Mouse (Mus musculus) thymus, postnatal 10 days (tissue): ENCODE data around the gene AB124611.
"Not testable (repeated sequence)": the region's sequence is repeated elsewhere in the genome, so short reads cannot be mapped to it uniquely, and the experiment has no call there.

Experiments used
- DNase-seq, 2 experiments: peaks; one replicate each; pipeline ENCODE4 v3.0.0; 2021; ENCODE audit warnings: low spot score in 2 of 2

AB124611 gene

DNA sequence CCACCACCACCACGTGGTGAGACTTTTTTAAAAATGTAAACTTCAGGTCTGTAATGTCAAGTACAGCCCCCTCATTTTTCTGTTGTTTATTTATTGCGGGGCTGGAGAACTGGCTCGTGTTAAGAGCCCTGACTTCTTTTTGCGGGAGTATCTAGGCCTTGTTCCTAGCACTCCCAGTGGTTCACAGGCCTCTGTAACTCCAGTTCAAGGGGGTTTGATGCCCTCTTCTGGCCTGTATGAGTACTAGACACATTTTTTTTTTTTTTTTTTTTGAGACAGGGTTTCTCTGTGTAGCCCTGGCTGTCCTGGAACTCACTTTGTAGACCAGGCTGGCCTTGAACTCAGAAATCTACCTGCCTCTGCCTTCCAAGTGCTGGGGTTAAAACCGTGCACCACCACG lies 7.3 kb upstream of the AB124611 start:
- not testable (repeated sequence) for DNase-seq

DNA sequence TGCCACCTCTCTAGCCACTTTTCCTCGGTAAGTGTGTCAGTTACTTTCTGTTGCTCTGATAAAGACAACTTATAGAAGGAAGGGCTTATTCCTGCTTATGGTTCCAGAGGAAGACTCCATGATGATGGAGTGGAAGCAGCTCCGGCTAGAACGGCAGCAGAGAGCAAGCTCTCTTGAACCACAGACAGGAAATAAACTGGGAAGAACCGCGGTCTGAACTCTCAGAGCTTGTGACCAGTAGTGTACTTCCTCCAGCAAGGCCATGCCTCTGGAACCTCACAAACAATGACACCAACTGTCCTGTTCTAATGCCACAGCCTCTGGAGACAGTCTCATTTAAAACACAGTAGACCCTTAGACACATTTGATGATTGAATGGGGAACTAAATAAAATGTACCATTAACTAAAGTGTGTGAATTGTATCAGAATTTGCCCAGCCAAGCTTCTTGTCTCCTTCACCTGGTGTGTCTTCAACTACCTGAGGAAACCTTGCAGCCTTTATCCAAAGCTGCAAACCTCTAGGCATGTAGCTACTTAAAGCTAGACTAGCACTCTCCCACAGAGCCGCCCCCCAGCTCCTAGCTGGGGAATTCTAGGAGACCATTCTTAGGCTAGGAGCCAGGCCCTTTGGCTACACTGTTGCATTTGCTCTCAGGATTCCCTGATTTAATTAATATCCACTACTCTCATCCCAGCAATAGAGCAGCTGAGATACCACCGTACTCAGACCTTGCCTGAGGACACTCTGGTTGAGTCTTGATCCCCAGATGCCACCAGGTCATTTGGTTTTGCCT lies 637 bp upstream of the AB124611 start:
- no peak for DNase-seq

DNA sequence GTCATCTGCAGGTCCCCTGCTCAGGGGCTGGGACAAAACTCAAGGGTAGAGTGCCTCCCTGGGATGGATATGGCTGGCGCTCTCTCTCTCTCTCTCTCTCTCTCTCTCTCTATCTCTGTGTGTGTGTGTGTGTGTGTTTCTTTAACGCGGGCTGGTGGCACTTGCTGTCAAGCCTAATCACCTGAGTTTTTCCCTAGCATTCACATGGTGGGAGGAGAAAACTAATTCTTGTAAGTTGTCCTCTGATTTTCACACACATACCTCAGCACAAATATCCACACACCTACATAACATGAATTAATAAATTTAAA lies 613 bp downstream of the AB124611 start:
- no peak for DNase-seq

DNA sequence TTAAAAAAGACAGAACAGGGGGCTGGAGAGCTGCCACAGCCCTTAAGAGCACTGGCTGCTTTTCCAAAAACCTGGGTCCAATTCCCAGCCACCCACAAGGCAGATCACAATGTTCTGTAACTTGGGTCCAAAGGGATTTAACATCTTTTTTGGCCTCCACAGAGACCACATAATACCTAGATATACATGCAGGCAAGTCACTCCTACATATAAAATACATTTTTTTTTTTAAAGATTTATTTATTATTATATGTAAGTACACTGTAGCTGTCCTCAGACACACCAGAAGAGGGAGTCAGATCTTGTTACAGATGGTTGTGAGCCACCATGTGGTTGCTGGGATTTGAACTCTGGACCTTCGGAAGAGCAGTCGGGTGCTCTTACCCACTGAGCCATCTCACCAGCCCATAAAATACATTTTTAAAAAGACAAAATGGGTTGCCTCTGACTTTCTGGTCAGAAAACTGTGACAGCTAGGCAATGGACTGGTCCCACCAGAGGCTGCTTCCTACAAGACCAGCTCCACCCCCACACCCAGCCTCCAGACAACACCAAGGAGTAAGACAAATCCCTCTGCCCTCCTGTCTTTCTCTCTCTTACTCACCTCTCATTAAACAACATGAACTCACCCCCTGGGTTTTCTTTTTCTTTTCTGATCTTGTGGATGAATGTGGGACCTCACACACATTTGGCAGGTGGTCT lies 1.3 kb downstream of the AB124611 start:
- DNase-seq = no peak

DNA sequence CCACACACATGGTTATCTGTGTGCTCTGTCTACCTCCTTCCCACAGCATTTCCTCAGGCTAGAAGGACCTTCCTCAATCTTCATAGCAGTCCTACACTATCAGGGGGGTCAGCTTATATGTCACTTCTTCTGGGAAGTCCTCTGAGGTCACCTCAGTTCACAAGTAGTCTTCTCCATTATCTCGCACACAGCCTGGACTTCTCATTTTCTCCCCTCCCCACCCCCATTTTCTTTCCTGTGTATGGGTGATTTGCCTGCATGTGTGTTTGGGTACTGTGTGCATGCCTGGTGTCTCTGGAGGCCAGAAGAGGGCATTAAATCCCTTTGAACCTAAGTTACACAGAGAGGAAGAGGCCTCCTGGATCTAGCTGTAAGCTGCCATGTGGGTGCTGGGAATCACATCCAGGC lies 1.9 kb downstream of the AB124611 start:
- DNase-seq = no peak

DNA sequence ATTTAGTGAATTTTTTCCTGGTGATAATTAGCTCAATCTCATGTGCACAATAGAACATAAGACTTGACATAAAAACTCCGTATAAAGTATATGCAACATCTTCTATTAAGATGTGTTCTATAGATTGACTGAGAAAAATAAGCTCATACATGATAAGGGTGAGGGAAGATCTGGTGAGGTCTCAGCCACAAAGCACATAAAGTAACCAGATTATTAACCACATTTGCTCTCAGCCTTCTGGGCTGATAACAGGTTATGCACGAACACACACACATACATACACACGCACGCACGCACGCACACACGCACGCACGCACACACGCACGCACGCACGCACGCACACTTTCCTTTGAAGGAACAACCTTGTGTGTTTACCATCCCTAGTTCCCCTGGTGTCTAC lies 10.5 kb downstream of the AB124611 start:
- no peak for DNase-seq

DNA sequence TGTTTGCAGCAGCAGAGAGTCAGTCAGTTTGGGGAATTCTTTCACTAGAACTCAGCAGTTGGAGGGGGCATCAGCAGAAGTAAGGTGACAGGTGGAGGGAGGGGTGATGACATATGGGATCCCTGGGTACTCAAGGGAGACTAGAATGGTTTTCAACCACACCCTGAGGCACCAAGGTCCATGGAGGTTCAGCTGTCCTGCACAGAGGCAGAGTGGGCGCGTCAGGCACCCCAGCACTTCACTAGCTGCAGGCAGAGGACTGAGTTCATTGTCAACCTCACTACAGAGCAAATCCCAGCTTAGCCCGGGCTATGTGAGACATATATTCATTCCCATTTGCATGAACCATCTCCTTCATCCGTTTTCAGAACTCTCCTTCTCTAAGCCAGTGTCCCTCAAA lies 11.0 kb downstream of the AB124611 start:
- DNase-seq = no peak

DNA sequence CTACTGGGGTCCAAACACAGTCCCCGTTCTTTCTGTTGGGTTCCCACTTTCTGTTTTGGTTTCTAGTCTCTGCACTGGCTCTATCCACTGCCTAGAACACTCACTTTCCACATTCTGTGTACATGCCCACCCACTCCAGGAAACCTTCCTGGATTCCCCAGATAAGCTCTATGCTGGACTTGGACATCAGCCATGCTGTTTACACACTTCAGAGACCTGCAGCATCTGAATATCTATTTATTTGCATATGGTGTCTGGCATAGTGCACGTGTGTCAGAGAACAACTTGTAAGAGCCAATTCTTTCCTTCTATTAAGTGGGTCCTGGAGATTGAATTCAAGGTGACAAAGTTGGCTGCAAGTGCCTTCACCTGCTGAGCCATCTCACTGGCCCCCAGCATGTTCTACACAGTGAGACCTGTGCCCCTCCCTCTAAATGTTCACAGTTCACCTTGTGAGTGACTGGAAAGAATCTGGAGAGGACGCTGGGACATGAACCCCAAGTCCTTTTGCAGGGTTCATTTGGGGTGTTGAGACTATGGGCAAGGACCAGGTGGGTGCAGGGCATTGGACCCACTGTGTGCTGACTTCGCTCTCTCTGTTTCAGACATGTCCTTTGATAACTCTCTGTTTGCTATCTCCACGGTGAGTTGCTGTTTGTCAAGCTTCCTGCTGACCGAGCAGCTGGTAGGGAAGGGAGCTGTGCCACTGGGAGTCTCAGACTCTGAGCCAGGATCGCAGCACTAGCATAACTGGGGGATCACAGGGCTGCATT lies 14.2 kb downstream of the AB124611 start:
- DNase-seq = no peak

DNA sequence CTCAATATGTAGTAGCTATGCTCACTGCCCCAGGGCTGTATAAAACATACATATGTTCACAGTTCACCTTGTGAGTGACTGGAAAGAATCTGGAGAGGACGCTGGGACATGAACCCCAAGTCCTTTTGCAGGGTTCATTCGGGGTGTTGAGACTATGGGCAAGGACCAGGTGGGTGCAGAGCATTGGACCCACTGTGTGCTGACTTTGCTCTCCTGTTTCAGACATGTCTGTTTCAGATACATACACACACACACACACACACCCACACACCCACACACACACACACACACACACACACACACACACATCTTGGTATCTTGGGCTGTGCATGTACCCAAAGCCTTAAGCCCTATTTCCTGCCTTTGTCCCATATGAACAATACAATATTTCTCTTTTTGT lies 16.0 kb downstream of the AB124611 start:
- DNase-seq = not testable (repeated sequence)

DNA sequence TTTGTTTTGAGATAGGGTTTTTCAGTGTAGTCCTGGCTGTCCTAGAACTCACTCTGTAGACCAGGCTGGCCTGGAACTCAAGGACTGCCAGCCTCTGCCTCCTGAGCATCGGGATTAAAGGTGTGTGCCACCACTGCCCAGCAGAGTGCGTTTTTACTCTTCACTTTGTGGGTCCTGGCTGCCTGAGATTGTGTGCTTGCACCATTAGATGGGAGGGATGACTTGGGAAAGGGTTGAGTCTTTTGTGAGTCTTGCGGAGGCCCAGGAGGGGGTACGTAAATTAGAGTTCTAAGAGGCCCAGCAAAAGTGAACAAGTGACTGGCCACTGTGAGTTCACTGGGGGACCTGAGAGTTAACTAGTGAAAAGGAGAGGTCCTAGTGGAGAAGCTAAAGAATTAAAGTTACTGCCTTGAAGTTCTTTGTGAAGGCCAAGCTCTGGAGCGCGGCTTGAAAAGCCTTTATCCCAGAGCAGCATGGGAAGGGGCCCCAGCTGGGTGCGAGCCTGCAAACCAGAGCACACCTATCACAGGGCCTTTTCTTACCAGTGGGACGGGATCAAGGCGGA lies 19.5 kb downstream of the AB124611 start:
- DNase-seq = no peak

DNA sequence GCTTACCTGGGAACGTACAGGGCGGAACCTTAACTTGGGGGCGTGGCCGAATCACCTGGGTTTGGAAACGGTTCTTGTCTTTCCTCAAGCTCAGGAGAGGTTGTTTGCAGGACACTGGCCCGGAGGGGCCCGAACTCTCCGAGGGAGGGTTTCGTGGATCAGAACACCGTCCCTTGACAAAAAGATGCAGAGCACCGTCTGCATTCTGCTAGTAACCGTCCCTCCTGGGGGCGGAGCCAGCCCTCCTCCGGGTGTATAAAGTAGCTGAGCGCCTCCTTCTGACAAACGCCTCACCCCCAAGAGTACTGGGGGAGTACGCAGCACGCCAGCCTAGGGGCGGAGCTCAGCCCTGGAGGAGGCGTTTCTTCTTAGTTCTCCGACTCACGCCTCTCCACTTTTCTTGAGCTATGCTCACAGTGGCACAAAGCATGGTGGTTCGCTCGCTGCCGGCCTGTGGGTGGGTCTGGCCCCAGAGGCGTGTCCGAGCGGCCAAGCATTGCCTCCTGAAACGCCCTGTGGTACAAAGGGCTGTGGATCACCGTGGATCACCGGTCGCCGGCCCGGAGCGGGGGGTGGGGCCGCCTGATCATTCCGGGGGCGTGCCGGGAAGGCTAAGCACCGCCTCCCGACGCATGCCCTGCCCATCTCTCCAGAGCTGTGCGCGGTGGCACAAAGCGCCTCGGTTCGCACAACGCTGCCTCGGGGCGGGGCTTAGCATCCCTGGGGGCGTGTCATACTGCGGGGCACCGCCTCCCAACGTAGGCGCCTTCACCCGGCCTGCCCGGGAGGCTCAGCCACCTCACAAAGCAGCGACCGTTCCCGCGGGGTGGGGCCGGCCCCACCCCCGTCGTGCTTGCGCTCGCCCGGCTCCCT lies 20.2 kb downstream of the AB124611 start:
- DNase-seq = peak; percentile 99 to 100

DNA sequence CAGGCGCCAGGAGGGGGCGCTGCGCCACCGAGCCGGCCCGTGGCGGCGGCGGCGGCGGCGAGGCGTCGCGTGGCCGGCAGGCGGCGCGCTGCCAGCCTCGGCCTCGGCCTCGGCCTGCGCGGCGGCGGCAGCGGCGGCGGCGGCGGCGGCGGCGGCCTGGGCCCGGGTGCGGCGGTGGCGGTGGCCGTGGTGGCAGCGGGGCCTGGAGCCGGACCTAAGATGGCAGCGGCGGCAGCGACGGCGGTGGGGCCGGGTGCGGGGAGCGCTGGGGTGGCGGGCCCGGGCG lies 20.8 kb downstream of the AB124611 start, which contains the start of gene Carm1:
Gene Carm1 (plus strand): TSS at position 106 of the 286 bp plus-strand sequence.
- DNase-seq = peak; percentile 61 to 65

DNA sequence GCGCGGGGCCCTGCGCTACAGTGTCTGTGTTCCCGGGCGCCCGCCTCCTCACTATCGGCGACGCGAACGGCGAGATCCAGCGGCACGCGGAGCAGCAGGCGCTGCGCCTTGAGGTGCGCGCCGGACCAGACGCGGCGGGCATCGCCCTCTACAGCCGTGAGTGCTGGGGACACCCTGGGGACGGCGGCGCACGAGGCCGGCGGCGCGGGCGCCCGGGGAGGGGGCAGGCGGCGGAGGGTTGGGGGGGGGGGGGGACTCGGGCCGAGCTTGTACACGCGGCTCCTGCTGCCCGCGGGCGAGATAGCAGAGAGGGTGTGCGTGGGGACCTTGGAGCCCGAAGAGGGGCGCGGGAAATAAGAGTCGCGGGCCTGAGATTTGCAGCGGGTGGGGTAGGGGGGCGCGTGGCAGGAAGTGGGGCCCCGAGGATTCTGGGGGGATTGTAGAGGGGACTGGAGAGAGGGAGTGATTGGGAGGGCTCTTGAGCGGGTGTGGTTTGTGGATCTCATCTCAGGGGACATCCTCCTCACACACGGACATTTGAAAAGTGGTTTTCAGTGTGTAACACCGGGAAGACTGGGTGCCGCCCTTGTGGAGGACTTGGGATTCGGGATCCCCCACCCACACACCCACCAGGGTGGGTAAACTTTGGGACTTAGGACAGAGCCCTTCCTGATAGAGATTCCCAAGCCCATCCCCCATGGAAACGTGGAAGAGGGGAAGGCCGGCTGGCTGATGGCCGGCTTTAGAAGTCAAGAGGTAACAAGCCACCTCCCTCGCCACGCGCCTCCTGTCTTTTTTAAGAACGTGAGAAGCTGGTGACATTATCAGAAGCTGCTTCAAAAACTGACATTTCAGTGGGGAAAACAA lies 21.3 kb downstream of the AB124611 start:
- peak; percentile 47 to 51 for DNase-seq

DNA sequence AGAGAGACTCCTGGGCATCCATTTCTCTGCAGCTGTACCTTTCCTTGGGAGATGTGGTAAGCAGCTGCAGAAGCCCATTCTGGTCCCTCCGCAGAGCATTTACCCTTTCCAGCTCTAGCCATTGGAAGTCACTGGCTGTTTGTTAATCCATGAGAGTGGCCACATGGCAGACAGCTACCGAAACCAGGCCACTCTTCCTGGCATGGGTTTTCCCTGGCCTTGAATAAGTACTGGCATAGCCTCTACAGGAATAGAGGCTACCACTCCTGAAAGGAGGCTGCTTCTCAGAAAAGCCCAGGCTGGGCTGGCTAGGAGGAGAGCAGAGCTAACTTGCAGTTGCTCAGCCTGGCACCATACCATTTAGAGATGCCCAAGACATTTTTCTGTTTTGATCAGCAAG lies 25.1 kb downstream of the AB124611 start:
- no peak for DNase-seq

DNA sequence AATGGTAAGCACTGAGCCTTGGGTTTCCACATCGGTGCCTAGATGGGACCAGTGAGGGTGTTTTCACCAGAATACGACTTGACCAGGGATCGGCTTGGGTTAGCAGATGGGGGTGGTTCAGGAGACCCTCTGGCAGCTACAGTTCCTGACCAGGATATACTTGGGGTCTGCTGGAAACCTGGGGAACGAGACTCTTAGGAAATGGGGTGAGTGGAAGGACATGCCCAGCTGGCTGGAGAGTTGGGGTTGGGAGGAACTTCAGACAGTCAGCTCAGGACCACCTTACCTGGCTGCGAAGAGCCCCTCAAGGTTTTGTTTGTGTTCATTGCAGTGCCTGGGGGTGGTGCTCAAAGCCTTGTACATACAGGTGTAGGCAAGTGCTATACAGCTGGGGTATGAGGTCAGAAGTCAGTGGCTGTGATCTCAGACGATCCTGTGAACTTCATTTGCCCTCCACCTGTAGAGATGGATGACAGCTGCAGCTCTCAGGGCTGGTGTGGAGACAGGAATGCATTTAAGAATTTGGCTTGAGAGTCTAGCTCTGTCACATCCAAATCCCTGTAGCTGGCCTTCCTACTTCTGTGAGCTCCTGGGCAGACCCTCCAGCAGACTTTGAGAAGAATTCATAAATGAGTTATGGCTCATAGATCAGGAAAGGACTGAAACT lies 27.8 kb downstream of the AB124611 start:
- DNase-seq = no peak

DNA sequence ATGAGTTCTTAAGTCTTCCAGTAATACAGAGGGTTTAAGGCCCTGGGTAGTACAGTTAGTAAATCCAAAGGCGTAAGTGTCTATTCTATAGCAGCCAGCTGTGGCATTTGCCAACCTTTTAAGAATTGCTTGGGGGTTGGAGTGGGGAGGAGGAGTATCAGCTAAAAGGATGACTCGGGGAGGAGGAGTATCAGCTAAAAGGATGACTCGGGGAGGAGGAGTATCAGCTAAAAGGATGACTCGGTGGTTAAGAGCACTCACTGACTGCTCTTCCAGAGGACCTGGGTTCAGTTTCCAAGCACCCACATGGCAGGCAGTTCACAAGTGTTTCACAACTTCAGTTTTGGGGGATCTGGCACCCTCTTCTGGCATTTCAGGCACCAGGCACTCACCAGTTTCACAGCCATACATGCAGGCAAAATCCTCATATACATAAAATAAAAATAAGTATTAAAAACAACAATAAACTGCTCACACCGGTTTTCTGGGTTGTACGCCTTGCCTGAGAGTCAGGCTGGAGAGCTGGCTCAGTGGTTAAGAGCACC lies 29.3 kb downstream of the AB124611 start:
- DNase-seq = no peak

DNA sequence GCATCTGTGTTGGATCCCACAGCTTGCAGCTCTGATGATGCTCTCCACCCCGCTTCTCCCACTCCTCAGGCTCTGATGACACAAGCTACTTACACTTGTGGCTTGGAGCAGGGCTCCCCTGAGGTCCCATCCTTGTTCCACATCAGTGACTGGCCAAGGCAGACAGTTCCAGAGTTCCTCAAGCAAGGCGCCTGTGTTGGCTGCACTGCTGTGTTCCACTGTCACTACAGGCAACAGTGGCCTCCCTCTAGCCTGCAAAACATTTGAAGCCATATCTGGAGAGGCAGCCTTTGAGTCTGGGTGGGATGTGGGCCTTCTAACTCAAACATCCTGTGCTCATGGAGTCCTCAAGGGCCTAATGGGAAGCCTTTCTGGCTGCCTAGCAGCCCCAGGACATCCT lies 31.0 kb downstream of the AB124611 start:
- no peak for DNase-seq

DNA sequence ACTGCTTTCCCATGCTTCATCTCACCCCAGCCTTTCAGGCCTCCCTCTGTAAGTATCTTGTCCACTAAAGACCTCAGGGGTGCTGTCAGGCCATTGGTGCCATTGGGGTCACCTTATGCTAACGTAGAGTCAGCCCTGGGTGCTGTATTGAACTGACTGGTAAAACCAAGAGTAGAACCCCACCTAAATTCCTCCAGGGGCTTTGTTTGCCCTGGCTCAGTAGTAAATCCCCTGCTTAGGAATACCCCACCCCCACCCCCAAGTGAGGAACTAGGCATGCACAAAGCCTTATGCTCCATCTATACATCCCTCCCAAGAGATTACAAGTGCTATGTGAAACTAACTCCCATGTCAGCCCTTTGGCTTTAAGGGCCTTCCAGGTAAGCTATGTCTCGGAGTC lies 31.6 kb downstream of the AB124611 start:
- DNase-seq = no peak

DNA sequence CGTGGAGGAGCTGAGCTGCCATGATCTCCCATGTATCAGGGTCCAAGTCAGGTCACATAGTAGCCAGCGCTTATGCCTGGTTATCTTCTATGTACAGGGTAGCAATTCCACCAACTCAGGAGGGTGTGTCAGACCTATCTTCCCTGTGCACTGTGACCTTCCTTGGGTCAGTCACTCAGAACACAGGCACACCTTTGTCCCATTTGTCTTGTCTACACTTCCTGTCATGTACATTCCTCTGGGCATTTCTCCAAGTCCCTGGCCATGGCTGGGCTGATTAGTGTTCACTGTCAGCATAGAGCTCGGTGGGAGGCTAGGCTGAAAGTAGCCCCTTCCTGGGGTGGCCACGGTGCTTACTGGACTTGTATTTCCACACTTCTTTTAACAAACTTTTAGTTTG lies 32.4 kb downstream of the AB124611 start:
- DNase-seq = no peak

DNA sequence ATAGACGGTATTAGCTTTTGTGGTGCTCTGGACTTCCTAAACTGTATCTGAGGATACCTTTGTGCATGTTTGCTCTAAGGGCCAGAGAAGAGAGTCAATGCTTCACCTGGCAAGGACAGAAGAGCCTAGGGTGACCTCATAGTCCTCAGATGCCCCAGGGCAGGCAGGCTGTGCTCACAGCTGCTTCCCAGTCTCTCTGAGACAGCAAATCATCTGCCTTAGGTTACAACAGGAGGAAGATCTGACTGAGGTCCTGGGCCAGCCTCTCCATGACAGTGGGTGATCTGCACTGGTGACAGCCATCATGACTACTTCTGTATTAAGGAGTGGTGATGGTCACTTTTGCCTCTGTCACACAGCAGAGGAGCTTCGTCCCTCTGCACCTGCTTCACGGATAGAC lies 33.2 kb downstream of the AB124611 start:
- DNase-seq = no peak
